Mouse (Mus musculus): ENCODE measurements around the gene Dhx8.

The Dhx8 gene

GRCm38 (mm10) chr11:101732518-101733440, at the start of gene Dhx8:
Gene Dhx8 (plus strand): TSS chr11:101732919.
- peak; percentile 98 for DNase-seq (ENCODE audit: low read depth, low spot score)

- peak; percentile 84 for DNase-seq (ENCODE audit: low read depth, low spot score)
These were observed 45.1 kb upstream of the Dhx8 start for GRCm38 (mm10) chr11:101687351-101688301.

GRCm38 (mm10) chr11:101689701-101690113, 43.0 kb upstream of the Dhx8 start:
- DNase-seq (ENCODE audit: low read depth, low spot score): no peak

- DNase-seq (ENCODE audit: low read depth, low spot score): no peak
These were observed 42.4 kb upstream of the Dhx8 start for GRCm38 (mm10) chr11:101690326-101690725.

- DNase-seq (ENCODE audit: low read depth, low spot score): no peak
These were observed 36.6 kb upstream of the Dhx8 start for GRCm38 (mm10) chr11:101695906-101696661.

- no peak for DNase-seq (ENCODE audit: low read depth, low spot score)
These were observed 35.4 kb upstream of the Dhx8 start for GRCm38 (mm10) chr11:101697156-101697861.

- DNase-seq (ENCODE audit: low read depth, low spot score): no peak
These were observed 34.6 kb upstream of the Dhx8 start for GRCm38 (mm10) chr11:101698114-101698513.

- DNase-seq (ENCODE audit: low read depth, low spot score): peak; percentile 58
These were observed 33.2 kb upstream of the Dhx8 start for GRCm38 (mm10) chr11:101699556-101699955.

GRCm38 (mm10) chr11:101699991-101700390, 32.7 kb upstream of the Dhx8 start:
- no peak for DNase-seq (ENCODE audit: low read depth, low spot score)

GRCm38 (mm10) chr11:101700446-101700845, 32.3 kb upstream of the Dhx8 start:
- peak; percentile 85 for DNase-seq (ENCODE audit: low read depth, low spot score)

- no peak for DNase-seq (ENCODE audit: low read depth, low spot score)
These were observed 28.6 kb upstream of the Dhx8 start for GRCm38 (mm10) chr11:101704081-101704480.

- no peak for DNase-seq (ENCODE audit: low read depth, low spot score)
These were observed 25.8 kb upstream of the Dhx8 start for GRCm38 (mm10) chr11:101706764-101707448.

- DNase-seq (ENCODE audit: low read depth, low spot score): no peak
These were observed 24.2 kb upstream of the Dhx8 start for GRCm38 (mm10) chr11:101708482-101708881.

- no peak for DNase-seq (ENCODE audit: low read depth, low spot score)
These were observed 19.9 kb upstream of the Dhx8 start for GRCm38 (mm10) chr11:101712811-101713210.

GRCm38 (mm10) chr11:101714012-101714411, 18.7 kb upstream of the Dhx8 start:
- no peak for DNase-seq (ENCODE audit: low read depth, low spot score)

- DNase-seq (ENCODE audit: low read depth, low spot score): no peak
These were observed 14.4 kb upstream of the Dhx8 start for GRCm38 (mm10) chr11:101718324-101718723.

- DNase-seq (ENCODE audit: low read depth, low spot score): no peak
These were observed 12.7 kb upstream of the Dhx8 start for GRCm38 (mm10) chr11:101719986-101720520.

GRCm38 (mm10) chr11:101725043-101725442, 7.7 kb upstream of the Dhx8 start:
- no peak for DNase-seq (ENCODE audit: low read depth, low spot score)

- DNase-seq (ENCODE audit: low read depth, low spot score): no peak
These were observed 6.0 kb upstream of the Dhx8 start for GRCm38 (mm10) chr11:101726765-101727164.

- no peak for DNase-seq (ENCODE audit: low read depth, low spot score)
These were observed 3.4 kb upstream of the Dhx8 start for GRCm38 (mm10) chr11:101729308-101729707.
